Mouse (Mus musculus): Measurements from ENCODE around the gene Stx1a.

DNA sequence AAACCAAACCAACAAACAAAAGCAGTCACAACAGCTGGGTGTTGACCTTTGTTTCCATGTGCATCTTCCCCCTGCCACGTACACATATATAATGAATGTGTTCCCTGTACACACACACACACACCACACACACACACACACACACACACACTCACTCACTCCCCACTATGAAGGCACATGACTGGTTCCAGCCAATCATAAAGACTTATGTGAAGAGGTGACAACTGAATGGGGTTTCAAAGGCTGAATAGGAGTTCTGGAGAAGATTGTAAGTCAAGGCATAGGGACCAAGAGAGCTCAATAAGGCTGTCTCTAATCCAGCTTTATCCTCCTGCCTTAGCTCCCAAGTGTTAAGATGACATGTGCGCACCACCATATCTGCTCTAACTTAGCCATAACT lies 56.3 kb downstream of the Stx1a start:
- TF ChIP-seq POLR2A (IDR thresholded peaks at IDR 0.05; ENCODE audit: control insufficient read depth, low read depth, low read length) (no peak), CTCF (IDR thresholded peaks at IDR 0.05; ENCODE audit: control insufficient read depth, insufficient read depth, insufficient replicate concordance, low read depth, low read length) (no peak)

Data from testis, adult 2 months (tissue).